Mouse (Mus musculus): ENCODE measurements at regions not wholly inside any gene's neighbourhood (a gene's known extent, or its start where the extent isn't known, plus 50 kb on each side); places are given as distances from the start of the nearest gene placed in this dataset.
A peak's percentile ranks its signal among the peaks of the same experiment; 100 is the strongest.

DNA sequence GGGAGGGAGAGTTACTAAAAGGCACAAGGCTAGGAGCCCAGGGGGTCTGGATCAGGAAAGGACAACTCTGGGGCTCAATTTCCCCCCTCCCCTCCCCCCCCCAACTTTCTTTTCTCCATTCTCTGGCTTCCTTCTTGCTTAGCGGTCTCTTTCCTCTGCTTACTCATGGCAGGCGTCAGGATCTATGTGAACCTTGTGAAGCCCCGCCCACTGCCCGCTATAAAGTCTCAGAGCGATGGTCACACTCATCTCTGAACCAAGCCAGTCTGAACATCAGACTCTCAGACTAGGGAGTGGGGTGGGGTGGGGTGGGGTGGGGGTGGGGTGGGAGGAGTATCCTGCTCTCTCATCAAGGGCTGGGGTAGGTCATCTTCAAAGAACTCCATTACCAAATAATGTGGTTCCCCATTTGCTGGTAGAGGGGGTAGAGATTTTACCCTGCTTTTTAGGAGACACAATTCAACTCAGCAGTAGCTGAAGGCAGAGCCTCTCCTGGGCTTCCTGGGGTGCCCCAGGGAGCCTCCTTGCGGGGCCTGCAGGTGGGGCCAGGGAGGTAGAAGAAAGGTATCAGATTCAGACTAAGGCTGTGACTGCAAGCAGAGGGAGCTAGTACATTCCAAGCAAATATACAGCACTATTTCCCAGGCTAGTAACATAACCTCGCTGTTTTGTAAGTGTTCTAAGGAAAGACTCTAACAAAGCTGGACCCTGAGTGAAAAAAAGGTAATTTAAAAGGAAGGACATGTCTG, 120.8 kb upstream of the Arhgap5 start:
- Histone ChIP-seq H3K27ac (ENCODE audit: insufficient read depth, low read depth, low read length) (no peak overlapping the region), H3K4me1 (ENCODE audit: control insufficient read depth, insufficient read depth, low read length) (peaks cover 11% of the 10 kb centered on the region), H3K4me3 (ENCODE audit: insufficient read depth, low read length) (no peak overlapping the region)
- no peak for TF ChIP-seq CTCF (IDR thresholded peaks at IDR 0.05; ENCODE audit: low read depth, low read length)
- TF ChIP-seq POLR2A (IDR thresholded peaks at IDR 0.05; ENCODE audit: borderline replicate concordance, low read depth, low read length), result no peak

DNA sequence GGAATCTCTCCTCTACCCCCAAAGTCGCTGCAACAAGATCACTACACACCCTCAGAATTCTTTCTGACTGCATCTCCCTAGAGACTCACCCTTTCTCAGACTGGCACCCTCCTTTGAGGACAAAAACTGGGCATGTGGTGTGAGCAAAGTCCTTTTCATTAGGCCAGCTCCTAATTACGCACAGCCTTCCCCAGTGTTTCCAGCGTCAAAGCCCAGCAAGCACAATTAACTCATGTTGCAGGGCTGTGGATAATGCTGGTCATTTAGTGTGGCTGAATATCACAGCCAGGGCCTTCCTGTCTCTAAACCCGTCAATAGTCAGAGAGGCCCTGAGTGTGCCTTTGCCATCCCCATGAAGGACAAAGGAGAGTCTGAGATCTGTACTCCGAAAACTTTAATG, 114.2 kb upstream of the Arhgap5 start:
- TF ChIP-seq POLR2A (IDR thresholded peaks at IDR 0.05; ENCODE audit: borderline replicate concordance, low read depth, low read length) (no peak), CTCF (IDR thresholded peaks at IDR 0.05; ENCODE audit: low read depth, low read length) (no peak)

DNA sequence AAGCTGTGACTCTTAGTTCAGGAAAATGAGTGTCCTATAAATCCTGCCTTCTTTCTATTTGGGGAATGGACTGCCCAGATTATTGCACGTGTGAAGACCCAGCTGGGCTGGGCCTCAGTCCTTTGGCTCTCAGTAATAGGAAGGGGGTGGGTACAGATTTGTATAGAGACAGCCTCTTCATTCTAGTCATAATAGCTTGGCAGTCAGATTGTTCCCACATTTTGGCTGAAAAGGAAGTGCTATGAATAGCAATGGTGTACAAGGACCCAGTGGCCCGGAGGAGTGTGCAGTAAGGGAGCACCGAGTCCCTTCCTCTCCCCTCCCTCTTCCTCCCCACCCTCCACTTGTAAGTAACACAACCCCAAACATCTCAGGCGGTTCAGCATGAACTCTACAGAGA, 113.5 kb upstream of the Arhgap5 start:
- Histone ChIP-seq H3K27ac (ENCODE audit: insufficient read depth, low read depth, low read length) (no peak overlapping the region), H3K4me1 (ENCODE audit: control insufficient read depth, insufficient read depth, low read length) (peaks cover 5% of the 10 kb centered on the region), H3K4me3 (ENCODE audit: insufficient read depth, low read length) (no peak overlapping the region)
- TF ChIP-seq CTCF (IDR thresholded peaks at IDR 0.05; ENCODE audit: low read depth, low read length) (no peak), POLR2A (IDR thresholded peaks at IDR 0.05; ENCODE audit: borderline replicate concordance, low read depth, low read length) (no peak)

More for the DNA sequence above, 114.2 kb upstream of the Arhgap5 start:
- H3K4me3 ChIP-seq (ENCODE audit: insufficient read depth, low read length), result no peak overlapping the region
- H3K4me1 ChIP-seq (ENCODE audit: control insufficient read depth, insufficient read depth, low read length), result peaks cover 5% of the 10 kb centered on the region
- no peak overlapping the region for H3K27ac ChIP-seq (ENCODE audit: insufficient read depth, low read depth, low read length)

DNA sequence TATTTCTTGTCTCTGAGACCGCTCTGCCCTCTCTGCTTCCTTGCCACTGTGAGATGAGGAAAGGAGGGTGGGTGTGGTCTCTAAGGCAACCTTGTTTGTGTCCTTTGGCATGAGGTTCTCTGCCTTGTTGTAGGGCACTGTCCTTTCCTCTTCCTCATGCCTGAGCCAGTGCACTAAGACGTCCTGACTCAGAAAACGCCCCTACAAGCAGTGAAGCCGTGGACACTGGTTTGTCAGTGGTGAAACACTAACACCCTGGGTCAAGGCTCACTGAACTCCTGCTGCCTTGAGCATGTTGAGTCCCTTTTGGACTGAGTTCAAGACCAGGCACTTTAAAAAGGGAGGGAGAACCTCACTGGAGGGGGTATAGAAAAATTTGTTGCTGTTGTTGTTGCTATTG, 111.1 kb upstream of the Arhgap5 start:
- peaks cover 11% of the 10 kb centered on the region for H3K4me1 ChIP-seq (ENCODE audit: control insufficient read depth, insufficient read depth, low read length)
- TF ChIP-seq CTCF (IDR thresholded peaks at IDR 0.05; ENCODE audit: low read depth, low read length) (no peak), POLR2A (IDR thresholded peaks at IDR 0.05; ENCODE audit: borderline replicate concordance, low read depth, low read length) (no peak)

DNA sequence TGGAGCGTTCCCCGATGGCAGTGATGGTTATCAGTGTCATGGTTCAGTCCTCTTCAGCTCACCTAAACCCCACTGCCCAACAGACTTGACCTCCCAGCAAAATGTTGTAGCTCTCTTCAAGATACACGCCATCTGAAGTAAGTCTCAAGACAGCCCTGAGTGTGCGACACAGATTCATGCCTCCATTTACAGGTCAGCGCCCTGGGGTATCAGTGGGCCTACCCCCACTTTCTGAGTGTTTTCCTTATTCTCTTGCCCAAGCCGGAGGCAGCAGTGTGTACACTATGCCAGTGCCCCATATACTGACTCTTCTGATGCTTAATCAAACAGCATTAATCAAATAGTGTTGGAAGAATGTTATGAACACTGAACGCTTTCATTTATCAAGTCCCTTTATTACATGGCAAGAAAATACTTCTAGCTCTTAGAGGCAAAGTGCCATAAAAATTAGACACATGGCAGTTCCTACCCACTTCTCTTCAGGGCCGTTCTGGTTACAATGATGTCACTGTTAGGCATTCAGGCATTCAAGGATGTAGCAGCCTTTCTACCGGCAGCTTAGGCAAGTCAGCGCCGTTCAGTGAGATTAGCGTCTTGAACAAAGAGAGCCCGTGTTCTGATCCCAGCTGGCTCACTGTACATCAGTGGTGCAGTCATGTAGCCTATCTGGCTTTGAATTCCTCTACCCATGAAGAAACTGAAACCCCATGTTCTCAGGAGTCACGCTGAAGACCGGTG, 109.6 kb upstream of the Arhgap5 start:
- Histone ChIP-seq H3K4me1 (ENCODE audit: control insufficient read depth, insufficient read depth, low read length) (peaks cover 19% of the 10 kb centered on the region), H3K27ac (ENCODE audit: insufficient read depth, low read depth, low read length) (no peak overlapping the region), H3K4me3 (ENCODE audit: insufficient read depth, low read length) (no peak overlapping the region)
- no peak for TF ChIP-seq POLR2A (IDR thresholded peaks at IDR 0.05; ENCODE audit: borderline replicate concordance, low read depth, low read length)
- no peak for TF ChIP-seq CTCF (IDR thresholded peaks at IDR 0.05; ENCODE audit: low read depth, low read length)

More for the DNA sequence above, 111.1 kb upstream of the Arhgap5 start:
- Histone ChIP-seq H3K4me3 (ENCODE audit: insufficient read depth, low read length) (no peak overlapping the region), H3K27ac (ENCODE audit: insufficient read depth, low read depth, low read length) (no peak overlapping the region)

DNA sequence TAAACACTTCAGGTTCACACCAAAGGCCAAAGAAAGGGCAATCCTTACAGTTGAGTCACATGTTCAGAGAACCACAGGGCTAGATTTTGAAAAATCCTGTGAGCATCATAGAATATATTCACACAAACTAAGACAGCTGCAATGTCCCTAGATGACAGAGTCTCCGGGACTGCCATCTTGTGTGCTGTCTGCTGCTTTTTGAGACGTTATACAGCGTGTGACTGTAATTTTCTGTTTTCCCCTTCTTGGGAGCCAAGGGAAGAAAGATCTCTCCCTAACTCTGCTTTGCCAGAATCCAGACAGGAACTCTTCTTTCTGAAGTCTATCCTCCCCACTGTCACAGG, 109.1 kb upstream of the Arhgap5 start:
- no peak overlapping the region for H3K4me3 ChIP-seq (ENCODE audit: insufficient read depth, low read length)
- no peak overlapping the region for H3K27ac ChIP-seq (ENCODE audit: insufficient read depth, low read depth, low read length)
- H3K4me1 ChIP-seq (ENCODE audit: control insufficient read depth, insufficient read depth, low read length), result peaks cover 19% of the 10 kb centered on the region
- TF ChIP-seq POLR2A (IDR thresholded peaks at IDR 0.05; ENCODE audit: borderline replicate concordance, low read depth, low read length) (no peak), CTCF (IDR thresholded peaks at IDR 0.05; ENCODE audit: low read depth, low read length) (no peak)

DNA sequence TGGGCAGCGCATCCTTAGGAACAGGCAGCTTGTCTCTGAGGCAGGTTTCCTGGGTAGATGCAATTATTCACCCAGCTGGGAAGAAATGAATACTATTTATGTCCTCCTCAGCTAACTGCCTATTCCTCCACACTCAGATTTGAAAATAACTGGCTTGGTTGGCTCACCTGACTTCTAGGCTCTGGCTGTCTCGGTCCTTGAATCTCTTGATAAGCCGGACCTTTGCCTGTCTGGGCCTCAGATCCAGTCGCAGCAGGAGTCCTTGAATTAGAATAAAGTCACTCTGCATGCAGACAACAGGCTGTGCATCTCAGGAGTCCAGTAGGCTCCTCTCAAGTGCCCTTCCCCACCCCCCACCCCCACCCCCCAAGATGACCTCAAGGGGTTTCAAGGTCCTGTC, 108.7 kb upstream of the Arhgap5 start:
- Histone ChIP-seq H3K27ac (ENCODE audit: insufficient read depth, low read depth, low read length) (no peak overlapping the region), H3K4me1 (ENCODE audit: control insufficient read depth, insufficient read depth, low read length) (peaks cover 18% of the 10 kb centered on the region), H3K4me3 (ENCODE audit: insufficient read depth, low read length) (no peak overlapping the region)
- TF ChIP-seq POLR2A (IDR thresholded peaks at IDR 0.05; ENCODE audit: borderline replicate concordance, low read depth, low read length) (no peak), CTCF (IDR thresholded peaks at IDR 0.05; ENCODE audit: low read depth, low read length) (no peak)

DNA sequence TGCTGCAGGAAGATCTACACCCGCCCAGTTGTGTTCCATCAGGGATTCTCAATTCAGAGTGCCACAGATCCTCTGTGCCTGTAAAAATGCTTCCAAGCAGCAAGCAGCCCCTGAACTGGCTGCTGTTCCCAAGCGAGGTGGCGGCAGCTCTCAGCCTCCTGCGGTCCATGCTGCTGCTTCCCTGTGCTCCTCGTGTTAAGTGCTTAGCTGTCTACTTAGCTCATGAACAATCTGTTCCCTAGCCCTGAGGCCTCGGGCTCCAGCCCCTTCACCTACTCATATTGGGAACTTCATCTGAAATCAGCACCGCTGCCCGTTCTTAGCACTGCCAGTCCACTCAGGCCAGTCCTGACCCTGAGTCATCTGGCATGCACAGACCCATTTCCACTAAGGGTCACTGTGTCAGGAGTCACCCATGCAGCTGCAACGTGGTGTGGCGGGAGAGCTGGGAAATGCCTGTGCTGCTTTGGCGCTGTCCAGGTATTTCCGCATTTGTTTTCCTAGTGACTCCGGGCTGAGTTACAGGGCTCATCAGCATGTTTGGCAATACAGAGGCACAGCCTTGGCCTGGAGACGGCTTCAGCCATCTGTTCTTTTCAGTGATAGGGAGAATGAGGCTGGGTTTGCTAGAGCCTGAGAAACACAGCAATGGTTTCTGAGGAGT, 107.5 kb upstream of the Arhgap5 start:
- TF ChIP-seq CTCF (IDR thresholded peaks at IDR 0.05; ENCODE audit: low read depth, low read length) (no peak), POLR2A (IDR thresholded peaks at IDR 0.05; ENCODE audit: borderline replicate concordance, low read depth, low read length) (no peak)
- H3K4me3 ChIP-seq (ENCODE audit: insufficient read depth, low read length), result no peak overlapping the region
- H3K4me1 ChIP-seq (ENCODE audit: control insufficient read depth, insufficient read depth, low read length), result peaks cover 14% of the 10 kb centered on the region
- no peak overlapping the region for H3K27ac ChIP-seq (ENCODE audit: insufficient read depth, low read depth, low read length)

DNA sequence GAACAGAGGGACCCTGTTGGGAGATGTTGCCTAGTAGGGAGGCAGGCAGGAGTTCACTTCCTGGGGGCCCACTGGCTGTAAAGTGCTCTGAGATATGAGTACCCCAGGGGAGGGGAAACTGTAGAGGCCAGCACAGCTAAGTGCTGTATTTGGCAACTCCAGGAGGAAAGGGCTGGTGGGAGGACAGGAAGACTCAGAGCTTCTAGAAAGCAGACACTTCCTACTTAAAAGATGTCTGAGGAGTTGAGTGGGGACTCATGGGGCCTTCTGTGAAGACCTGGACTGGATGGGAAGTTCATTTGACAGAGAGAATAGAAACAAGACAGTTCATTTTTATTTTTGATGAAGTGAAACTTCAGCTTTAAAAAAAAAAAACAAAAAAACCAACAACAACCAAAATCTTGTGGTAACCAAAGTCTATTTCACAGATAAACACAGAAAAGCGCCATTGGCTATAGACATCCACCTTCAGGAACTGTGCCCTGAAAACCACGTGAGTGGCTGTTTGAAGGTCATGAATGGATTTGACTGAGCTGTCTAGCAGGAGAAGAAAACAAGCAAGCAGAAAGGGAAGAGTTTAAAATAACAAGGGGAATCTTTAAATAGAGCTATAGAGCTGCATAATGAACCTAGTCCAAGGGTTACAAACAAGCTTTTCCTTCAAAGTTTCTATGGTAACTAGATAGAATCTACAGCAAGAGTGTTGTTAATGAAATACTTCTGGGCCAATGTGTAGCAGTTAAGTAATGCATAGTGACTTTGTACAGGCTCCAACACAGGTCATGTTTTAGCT, 105.9 kb upstream of the Arhgap5 start:
- TF ChIP-seq CTCF (IDR thresholded peaks at IDR 0.05; ENCODE audit: low read depth, low read length), result no peak
- no peak for TF ChIP-seq POLR2A (IDR thresholded peaks at IDR 0.05; ENCODE audit: borderline replicate concordance, low read depth, low read length)
- Histone ChIP-seq H3K4me3 (ENCODE audit: insufficient read depth, low read length) (no peak overlapping the region), H3K27ac (ENCODE audit: insufficient read depth, low read depth, low read length) (peak overlapping the region; percentile 53), H3K4me1 (ENCODE audit: control insufficient read depth, insufficient read depth, low read length) (peaks cover 14% of the 10 kb centered on the region)
